Mouse (Mus musculus) kidney, adult 2 months (tissue): ENCODE data around the gene Tll2.

ENCODE experiments used
- CTCF ChIP-seq: fragments of 200-500 bp; conservative IDR thresholded peaks from 2 replicates; pipeline ENCODE4 v1.5.1; 2011; ENCODE audit warnings: low read depth, mild to moderate bottlenecking, control low read depth, low read length, moderate library complexity, mixed read lengths; ENCODE audit not compliant: insufficient read depth, insufficient read length
- POLR2A ChIP-seq: fragments of 200-500 bp; IDR thresholded peaks from one replicate; pipeline ENCODE4 v1.6.1; 2011; ENCODE audit warnings: low read depth, low read length, control low read depth

GRCm38 (mm10) chr19:41248968-41249367 is 42.3 kb upstream of the Tll2 start:
- no peak for TF ChIP-seq POLR2A
- TF ChIP-seq CTCF, result no peak
